Mouse (Mus musculus) liver, embryonic 14.5 days (tissue): ENCODE measurements around the gene Ppp1r2. TPM values are rescaled to one million over a fixed set of nuclear protein-coding genes. Genes with fewer than 3 reads are reported as not detected.

Source experiments
- ATAC-seq: fragments of 200-750 bp; cut with Nextera tagmentation; 2 replicates; pipeline ENCODE4 v1.8.0; 2017; ENCODE audit warnings: moderate number of reproducible peaks, mild to moderate bottlenecking, moderate library complexity; ENCODE audit not compliant: insufficient read depth
- DNase-seq, 3 experiments: peaks; one replicate each; pipeline ENCODE4 v3.0.0-alpha.2; 2012 to 2013; ENCODE audit warnings: low read depth in 3 of 3, low spot score in 3 of 3
- H3K27ac ChIP-seq: fragments of 300-500 bp; sonication (generic); 2 replicates; pipeline ENCODE4 v1.5.1; 2014; ENCODE audit warnings: moderate library complexity, mild to moderate bottlenecking, control low read depth, inconsistent platforms
- H3K27me3 ChIP-seq: fragments of 300-500 bp; sonication (generic); 2 replicates; pipeline ENCODE4 v1.6.1; 2014; ENCODE audit warnings: mild to moderate bottlenecking, low read length, moderate library complexity; ENCODE audit not compliant: control insufficient read depth, insufficient read depth
- H3K36me3 ChIP-seq: fragments of 300-500 bp; sonication (generic); replicated peaks from 2 replicates; pipeline ENCODE4 v1.6.1; 2014; ENCODE audit warnings: low read depth; ENCODE audit not compliant: control insufficient read depth, insufficient read depth
- H3K4me1 ChIP-seq, 2 experiments: fragments of 200-500 bp in 1 of 2; fragments of 300-500 bp in 1 of 2; sonication (generic) in 1 of 2; replicated peaks; 2 replicates each; pipeline ENCODE4 v1.6.1; 2012 to 2014; ENCODE audit warnings: antibody characterized with exemption in 1 of 2, inconsistent platforms in 1 of 2, low read length in 1 of 2; ENCODE audit not compliant: control insufficient read depth in 2 of 2, insufficient read depth in 2 of 2
- H3K4me2 ChIP-seq: fragments of 300-500 bp; sonication (generic); 2 replicates; pipeline ENCODE4 v1.6.1; 2014; ENCODE audit warnings: low read depth, mild to moderate bottlenecking, control low read depth, moderate library complexity
- H3K4me3 ChIP-seq, 2 experiments: fragments of 200-500 bp in 1 of 2; fragments of 300-500 bp in 1 of 2; sonication (generic) in 1 of 2; 2 replicates each; pipeline ENCODE4 v1.5.1; 2012 to 2014; ENCODE audit warnings: low read depth in 2 of 2, low read length in 2 of 2, mild to moderate bottlenecking in 2 of 2, control low read depth in 1 of 2, inconsistent platforms in 1 of 2, moderate library complexity in 1 of 2; ENCODE audit not compliant: insufficient read depth in 1 of 2
- H3K9ac ChIP-seq: fragments of 300-500 bp; sonication (generic); replicated peaks from 2 replicates; pipeline ENCODE4 v1.6.1; 2014; ENCODE audit warnings: mild to moderate bottlenecking, control low read depth, moderate library complexity
- H3K9me3 ChIP-seq: fragments of 300-500 bp; sonication (generic); 2 replicates; pipeline ENCODE4 v1.6.1; 2016; ENCODE audit warnings: low read length, mixed read lengths; ENCODE audit not compliant: control insufficient read depth
- CTCF ChIP-seq: IDR thresholded peaks from 2 replicates; pipeline ENCODE4 v1.5.1; 2016; ENCODE audit warnings: antibody characterized with exemption, low read depth, control low read depth
- EP300 ChIP-seq: IDR thresholded peaks from 2 replicates; pipeline ENCODE4 v1.6.1; 2016; ENCODE audit warnings: antibody characterized with exemption, low read depth
- WGBS: fragments of 180-500 bp; shearing (Covaris S2); extraction: QIAGEN DNeasy Blood & Tissue Kit; methylation state at CpG from one replicate; pipeline ENCODE4 v1.1.7; 2014; ENCODE audit not compliant: insufficient replicate concordance; 5-methylcytosine and 5-hydroxymethylcytosine counted together
- polyA plus RNA-seq, 2 experiments: library from polyadenylated mRNA; depleted of rRNA in 1 of 2; stranded (reverse) in 1 of 2; unstranded in 1 of 2; fragments of >200 nt; fragmentation: Nextera tagmentation in 1 of 2; extraction: Ambion mirVana in 1 of 2; gene quantifications; 2 replicates each; pipeline versions ENCODE4 v1.2.1 to v1.2.3; 2012 to 2014

Ppp1r2 gene
- polyA plus RNA-seq, 2 experiments = 13.0 to 31.5 TPM

DNA sequence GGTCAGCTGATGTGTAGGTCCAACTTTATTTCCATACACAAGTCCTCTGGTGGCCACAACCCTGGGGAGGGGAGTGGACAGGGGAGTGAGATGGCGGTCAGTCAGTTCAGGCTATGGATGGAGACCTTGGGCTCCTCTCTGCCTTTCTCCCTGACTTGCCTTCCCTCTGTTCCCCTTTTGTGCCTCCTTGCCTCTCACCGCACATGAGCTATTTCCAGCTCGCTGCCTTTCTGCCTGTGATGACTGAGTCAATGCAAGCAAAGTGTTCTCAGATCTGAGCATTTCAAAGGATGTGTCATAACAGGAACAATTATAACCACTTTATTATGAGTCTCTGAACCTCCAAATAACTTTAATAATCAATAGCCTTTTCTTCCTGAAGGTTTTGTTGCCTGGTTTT lies 37.2 kb upstream of the Ppp1r2 start:
- ATAC-seq = no peak
- no peak overlapping the region for H3K4me3 ChIP-seq
- TF ChIP-seq CTCF (no peak), EP300 (no peak)
- no peaks in the 10 kb centered on the region for H3K9me3 ChIP-seq
- H3K27me3 ChIP-seq = no peaks in the 10 kb centered on the region
- H3K4me1 ChIP-seq = no peaks in the 10 kb centered on the region
- WGBS = 53% methylated on average over 3 of the region's 3 CpGs
- no peak overlapping the region for H3K4me2 ChIP-seq
- H3K27ac ChIP-seq = no peak overlapping the region
- DNase-seq = no peak
- H3K9ac ChIP-seq = no peak overlapping the region
- no peaks in the 10 kb centered on the region for H3K36me3 ChIP-seq

DNA sequence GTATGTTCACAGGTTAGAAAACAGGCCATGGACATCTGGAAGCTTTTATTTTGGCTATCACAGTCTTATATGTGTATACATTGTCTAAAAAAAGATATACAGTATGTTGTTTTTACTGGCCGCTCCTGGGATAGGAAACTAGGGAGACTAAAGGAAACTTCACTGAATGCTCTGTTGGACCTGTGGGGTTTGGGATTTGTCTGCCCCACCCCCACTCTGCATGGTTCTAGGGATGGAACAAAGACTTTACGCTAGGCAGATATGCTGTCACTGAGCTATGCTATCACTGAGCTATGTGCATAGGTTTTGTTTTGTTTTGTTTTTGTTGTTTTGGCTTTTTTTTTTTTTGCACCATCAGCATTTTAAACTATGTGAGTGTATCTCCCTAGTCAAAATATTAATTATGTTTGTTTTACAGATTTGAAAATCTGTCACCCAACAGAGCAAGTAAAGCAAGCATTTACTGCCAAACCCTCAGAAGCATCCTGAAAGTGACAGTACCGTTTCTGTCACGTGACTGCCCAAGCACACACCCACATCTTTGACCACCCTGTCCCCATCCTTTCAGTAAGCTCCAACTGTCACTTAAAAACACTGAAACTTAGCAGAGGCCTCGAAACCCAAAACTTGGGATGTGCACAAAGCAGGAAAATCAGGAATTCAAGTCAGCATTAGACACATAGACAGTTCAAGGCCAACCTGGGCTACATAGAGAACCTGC lies 30.3 kb upstream of the Ppp1r2 start:
- no peak for ATAC-seq
- H3K4me3 ChIP-seq = no peak overlapping the region
- no peak for DNase-seq
- no peak overlapping the region for H3K27ac ChIP-seq
- no peaks in the 10 kb centered on the region for H3K36me3 ChIP-seq
- H3K27me3 ChIP-seq = no peaks in the 10 kb centered on the region
- no peak overlapping the region for H3K4me2 ChIP-seq
- no peaks in the 10 kb centered on the region for H3K9me3 ChIP-seq
- no peak overlapping the region for H3K9ac ChIP-seq
- no peak for TF ChIP-seq CTCF
- no peak for TF ChIP-seq EP300
- 51% methylated on average over 5 of the region's 5 CpGs for WGBS
- no peaks in the 10 kb centered on the region for H3K4me1 ChIP-seq

DNA sequence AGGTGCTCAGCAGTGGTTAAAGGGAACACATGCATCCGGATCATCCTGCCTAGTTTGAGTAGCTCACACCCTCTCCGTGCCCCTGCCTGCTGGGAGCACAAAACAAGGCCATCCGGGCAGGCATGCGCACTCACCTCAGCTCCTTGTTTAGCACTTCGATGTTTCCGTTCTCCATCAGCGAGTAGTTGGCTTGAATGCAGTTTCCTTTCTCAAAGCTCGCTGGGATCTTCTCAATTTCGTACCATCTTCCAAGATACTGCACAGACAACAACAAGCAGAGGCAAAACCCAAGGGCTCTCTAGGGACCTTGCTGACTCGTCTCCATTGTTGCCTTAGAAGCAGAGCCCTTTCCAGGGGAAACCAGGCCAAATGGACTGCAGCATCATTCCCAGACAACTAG lies 28.2 kb upstream of the Ppp1r2 start:
- Histone ChIP-seq H3K27me3 (no peaks in the 10 kb centered on the region), H3K4me1 (no peaks in the 10 kb centered on the region), H3K36me3 (no peaks in the 10 kb centered on the region), H3K4me2 (no peak overlapping the region), H3K9ac (no peak overlapping the region), H3K4me3 (no peak overlapping the region), H3K9me3 (no peaks in the 10 kb centered on the region), H3K27ac (no peak overlapping the region)
- no peak for ATAC-seq
- DNase-seq = no peak
- TF ChIP-seq EP300 (no peak), CTCF (no peak)
- 62% methylated on average over 10 of the region's 10 CpGs for WGBS

DNA sequence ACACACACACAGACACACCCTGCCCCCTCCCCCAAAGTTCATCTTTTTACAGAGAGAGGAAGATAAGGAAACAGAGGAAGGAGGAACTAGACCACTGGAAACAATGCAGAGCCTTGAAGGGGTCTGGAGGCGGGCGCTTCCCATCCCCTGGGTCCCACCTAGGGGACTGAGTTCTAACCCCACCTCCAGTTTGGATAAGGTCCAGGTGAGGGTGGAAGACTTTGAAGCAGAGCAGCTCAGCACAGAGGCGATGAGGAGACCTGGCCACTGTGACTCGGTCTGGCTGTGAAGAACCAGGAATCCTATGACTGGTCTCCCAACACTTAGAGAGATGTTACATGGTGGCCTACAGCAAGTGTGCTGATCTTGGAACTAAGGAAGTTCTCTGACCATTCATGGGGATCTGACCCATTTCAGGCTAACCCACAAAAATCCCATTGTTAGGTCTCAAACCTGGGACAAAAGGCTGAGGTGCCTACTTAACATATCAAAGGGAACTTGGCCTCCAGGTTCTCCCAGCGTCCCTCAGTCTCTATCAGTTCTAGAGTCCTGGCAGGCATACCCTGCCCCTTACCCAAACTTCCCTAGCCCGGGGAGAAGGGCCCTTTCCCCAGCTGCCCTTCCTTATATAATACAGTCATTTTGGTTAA lies 25.9 kb upstream of the Ppp1r2 start:
- no peak for TF ChIP-seq EP300
- no peaks in the 10 kb centered on the region for H3K4me1 ChIP-seq
- no peak overlapping the region for H3K4me3 ChIP-seq
- DNase-seq (no peak), ATAC-seq (no peak)
- no peaks in the 10 kb centered on the region for H3K36me3 ChIP-seq
- no peak overlapping the region for H3K4me2 ChIP-seq
- no peaks in the 10 kb centered on the region for H3K9me3 ChIP-seq
- 53% methylated on average over 6 of the region's 6 CpGs for WGBS
- H3K9ac ChIP-seq = no peak overlapping the region
- no peaks in the 10 kb centered on the region for H3K27me3 ChIP-seq
- no peak overlapping the region for H3K27ac ChIP-seq

DNA sequence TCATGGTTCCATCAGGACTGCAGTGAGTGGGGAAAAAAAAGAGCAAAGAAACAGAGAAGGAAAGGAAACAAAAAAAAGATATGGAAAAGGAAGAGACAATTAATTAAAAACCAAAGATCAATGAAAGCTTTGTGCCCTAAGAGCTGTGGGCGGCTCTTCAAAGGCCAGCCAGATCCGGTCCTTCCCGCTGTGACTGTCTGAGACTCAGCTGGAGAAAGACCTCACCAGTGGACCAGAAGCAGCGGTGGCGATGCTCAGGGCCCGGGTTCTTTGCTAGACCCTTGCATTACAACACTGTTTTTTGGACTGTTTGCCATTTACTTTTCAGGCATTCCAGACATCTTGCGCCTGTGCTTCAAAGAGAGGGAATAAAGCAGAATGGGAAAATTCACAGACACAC lies 25.4 kb upstream of the Ppp1r2 start:
- H3K9ac ChIP-seq = no peak overlapping the region
- DNase-seq = no peak
- TF ChIP-seq CTCF = no peak
- TF ChIP-seq EP300 = no peak
- H3K27me3 ChIP-seq = no peaks in the 10 kb centered on the region
- H3K4me3 ChIP-seq = no peak overlapping the region
- 45% methylated on average over 7 of the region's 7 CpGs for WGBS
- no peak for ATAC-seq
- H3K27ac ChIP-seq = no peak overlapping the region
- H3K9me3 ChIP-seq = no peaks in the 10 kb centered on the region
- no peak overlapping the region for H3K4me2 ChIP-seq
- no peaks in the 10 kb centered on the region for H3K36me3 ChIP-seq
- H3K4me1 ChIP-seq = no peaks in the 10 kb centered on the region
